Mouse (Mus musculus): ENCODE measurements around the gene Rxrg. TPM values are rescaled to one million over a fixed set of nuclear protein-coding genes. Genes with fewer than 3 reads are reported as not detected.

The Rxrg gene
- polyA plus RNA-seq (2015; fragmentation: Nextera tagmentation; extraction: Ambion mirVana) = 0.37 and 0.57 TPM in 2 replicates

- peak within 1 kb of the TSS; percentile 73 for H3K4me2 ChIP-seq
- ATAC-seq (ENCODE audit: borderline replicate concordance, extremely low read depth, low FRiP score, low TSS enrichment) = peak; percentile 88; the same call in 1 of the 2 replicates
- H3K4me1 ChIP-seq = peaks cover 6% of the 10 kb centered on the region; the same call in 1 of the 2 replicates
- no peaks in the 10 kb centered on the region for H3K36me3 ChIP-seq
- WGBS = under 1% methylated on average over 36 of the region's 40 CpGs
- H3K27me3 ChIP-seq = peaks cover 73% of the 10 kb centered on the region
- H3K9ac ChIP-seq = no peak within 1 kb of the TSS
- no peaks in the 10 kb centered on the region for H3K9me3 ChIP-seq
- peak within 1 kb of the TSS; percentile 33 for H3K4me3 ChIP-seq
- no peak within 1 kb of the TSS for H3K27ac ChIP-seq
Observed at GRCm38 (mm10) chr1:167598255-167599081, at the start of gene Rxrg. TSS of gene Rxrg (plus strand) at chr1:167598384.

DNA sequence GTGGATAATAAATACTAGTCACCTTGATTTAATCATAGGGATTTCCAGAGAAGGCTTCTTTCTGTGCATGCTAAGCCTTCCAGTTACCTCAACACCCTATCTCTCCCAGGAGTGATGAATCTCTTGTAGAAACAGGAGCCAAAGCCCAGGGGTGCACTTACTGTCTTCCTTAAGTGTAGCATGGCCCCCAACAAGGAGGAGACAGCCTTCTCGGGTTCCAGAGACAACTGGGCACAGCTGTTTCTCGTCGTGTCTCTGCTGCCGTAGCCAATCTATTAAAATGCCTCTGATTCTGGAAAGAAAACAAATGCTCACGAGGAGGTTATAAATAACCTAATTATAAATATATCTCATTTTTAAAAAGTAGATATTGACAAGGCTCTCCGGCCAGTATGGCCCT lies 48.9 kb upstream of the Rxrg start:
- H3K9ac ChIP-seq = no peak overlapping the region
- H3K4me1 ChIP-seq = peaks cover 20% of the 10 kb centered on the region; the same call in 1 of the 2 replicates
- no peaks in the 10 kb centered on the region for H3K27me3 ChIP-seq
- WGBS = 22% methylated on average over 6 of the region's 6 CpGs
- no peak; the same call in 1 of the 2 replicates for ATAC-seq (ENCODE audit: borderline replicate concordance, extremely low read depth, low FRiP score, low TSS enrichment)
- no peak overlapping the region for H3K4me2 ChIP-seq
- no peaks in the 10 kb centered on the region for H3K9me3 ChIP-seq
- H3K36me3 ChIP-seq = no peaks in the 10 kb centered on the region
- H3K27ac ChIP-seq = no peak overlapping the region
- no peak overlapping the region for H3K4me3 ChIP-seq

DNA sequence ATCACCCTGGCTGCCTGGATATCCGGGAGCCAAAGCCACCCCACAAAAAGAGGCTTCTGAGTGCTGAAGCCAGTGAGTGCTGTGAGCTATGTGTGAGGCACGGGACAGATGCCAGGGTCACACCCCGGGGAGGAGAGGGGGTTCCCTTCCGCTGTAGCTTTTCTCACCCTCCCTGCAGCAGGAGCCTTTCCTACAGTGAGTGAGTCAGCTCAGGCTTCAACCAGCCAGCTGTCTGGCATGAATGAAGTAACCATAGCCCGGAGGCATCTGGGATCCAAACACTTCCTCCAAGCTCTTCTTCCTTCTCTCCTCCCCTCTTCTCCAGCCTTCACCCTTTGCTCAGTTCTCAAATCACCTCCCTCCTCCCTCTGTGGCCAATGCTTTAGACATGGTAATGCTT lies 46.6 kb upstream of the Rxrg start:
- no peak for ATAC-seq (ENCODE audit: borderline replicate concordance, extremely low read depth, low FRiP score, low TSS enrichment)
- Histone ChIP-seq H3K27me3 (no peaks in the 10 kb centered on the region), H3K9ac (no peak overlapping the region), H3K27ac (no peak overlapping the region), H3K9me3 (no peaks in the 10 kb centered on the region), H3K4me2 (no peak overlapping the region; the same call in 1 of the 2 replicates), H3K36me3 (no peaks in the 10 kb centered on the region), H3K4me1 (peaks cover 20% of the 10 kb centered on the region; the same call in 1 of the 2 replicates), H3K4me3 (no peak overlapping the region)
- 20% methylated on average over 5 of the region's 5 CpGs for WGBS

- 48% methylated on average over 6 of the region's 6 CpGs for WGBS
- Histone ChIP-seq H3K27ac (no peak overlapping the region), H3K4me2 (no peak overlapping the region), H3K36me3 (no peaks in the 10 kb centered on the region), H3K27me3 (no peaks in the 10 kb centered on the region), H3K4me1 (peaks cover 20% of the 10 kb centered on the region; the same call in 1 of the 2 replicates), H3K4me3 (no peak overlapping the region), H3K9ac (no peak overlapping the region), H3K9me3 (no peaks in the 10 kb centered on the region)
- ATAC-seq (ENCODE audit: borderline replicate concordance, extremely low read depth, low FRiP score, low TSS enrichment) = no peak
Observed at GRCm38 (mm10) chr1:167553959-167554526, 44.1 kb upstream of the Rxrg start.

GRCm38 (mm10) chr1:167566571-167566970 lies 31.6 kb upstream of the Rxrg start:
- no peak for ATAC-seq (ENCODE audit: borderline replicate concordance, extremely low read depth, low FRiP score, low TSS enrichment)
- Histone ChIP-seq H3K4me2 (no peak overlapping the region), H3K9me3 (no peaks in the 10 kb centered on the region), H3K4me1 (no peaks in the 10 kb centered on the region), H3K4me3 (no peak overlapping the region), H3K27me3 (no peaks in the 10 kb centered on the region), H3K36me3 (no peaks in the 10 kb centered on the region), H3K9ac (no peak overlapping the region), H3K27ac (no peak overlapping the region)
- 67% methylated on average over 2 of the region's 2 CpGs for WGBS

GRCm38 (mm10) chr1:167579131-167579530 lies 19.1 kb upstream of the Rxrg start:
- Histone ChIP-seq H3K4me1 (no peaks in the 10 kb centered on the region), H3K9ac (no peak overlapping the region), H3K9me3 (no peaks in the 10 kb centered on the region), H3K27ac (no peak overlapping the region), H3K36me3 (no peaks in the 10 kb centered on the region), H3K27me3 (no peaks in the 10 kb centered on the region), H3K4me2 (no peak overlapping the region), H3K4me3 (no peak overlapping the region)
- WGBS = 70% methylated on average over 3 of the region's 3 CpGs
- no peak for ATAC-seq (ENCODE audit: borderline replicate concordance, extremely low read depth, low FRiP score, low TSS enrichment)

DNA sequence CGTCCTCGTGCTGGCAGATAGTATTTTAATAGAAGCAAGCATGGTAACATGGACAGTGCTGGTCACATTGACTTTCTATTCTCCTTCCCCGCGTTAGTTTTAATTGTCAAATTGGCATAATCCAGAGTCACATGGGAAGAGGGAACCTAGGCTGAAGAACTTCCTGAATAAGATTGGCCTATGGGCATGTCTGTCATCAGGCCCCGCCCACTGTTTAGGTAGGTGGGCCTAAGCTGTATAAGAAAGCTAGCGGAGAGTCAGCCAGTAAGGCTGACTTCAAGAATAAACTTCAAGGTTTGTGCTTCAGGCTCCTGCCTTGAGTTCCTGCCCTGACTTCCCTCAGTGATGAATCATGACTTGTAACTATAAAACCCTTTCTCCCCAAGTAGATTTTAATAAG lies 15.0 kb upstream of the Rxrg start:
- Histone ChIP-seq H3K36me3 (no peaks in the 10 kb centered on the region), H3K27me3 (peaks cover 19% of the 10 kb centered on the region), H3K4me2 (no peak overlapping the region), H3K9me3 (no peaks in the 10 kb centered on the region), H3K9ac (no peak overlapping the region), H3K4me3 (no peak overlapping the region), H3K4me1 (no peaks in the 10 kb centered on the region), H3K27ac (no peak overlapping the region)
- WGBS = 57% methylated on average over 6 of the region's 6 CpGs
- ATAC-seq (ENCODE audit: borderline replicate concordance, extremely low read depth, low FRiP score, low TSS enrichment) = no peak

GRCm38 (mm10) chr1:167583888-167584287 lies 14.3 kb upstream of the Rxrg start:
- no peaks in the 10 kb centered on the region for H3K9me3 ChIP-seq
- H3K4me2 ChIP-seq = no peak overlapping the region
- H3K27me3 ChIP-seq = peaks cover 19% of the 10 kb centered on the region
- H3K9ac ChIP-seq = no peak overlapping the region
- no peaks in the 10 kb centered on the region for H3K36me3 ChIP-seq
- no peaks in the 10 kb centered on the region for H3K4me1 ChIP-seq
- ATAC-seq (ENCODE audit: borderline replicate concordance, extremely low read depth, low FRiP score, low TSS enrichment) = peak; percentile 35; the same call in 1 of the 2 replicates
- no peak overlapping the region for H3K4me3 ChIP-seq
- H3K27ac ChIP-seq = no peak overlapping the region
- whole genome bisulfite sequencing = 30% methylated on average over 12 of the region's 12 CpGs

GRCm38 (mm10) chr1:167588747-167589558 lies 9.2 kb upstream of the Rxrg start:
- peaks cover 29% of the 10 kb centered on the region for H3K27me3 ChIP-seq
- H3K4me3 ChIP-seq = no peak overlapping the region
- WGBS = 76% methylated on average over 16 of the region's 16 CpGs
- H3K9ac ChIP-seq = no peak overlapping the region
- H3K4me2 ChIP-seq = no peak overlapping the region
- no peaks in the 10 kb centered on the region for H3K4me1 ChIP-seq
- no peaks in the 10 kb centered on the region for H3K36me3 ChIP-seq
- no peaks in the 10 kb centered on the region for H3K9me3 ChIP-seq
- no peak for ATAC-seq (ENCODE audit: borderline replicate concordance, extremely low read depth, low FRiP score, low TSS enrichment)
- H3K27ac ChIP-seq = no peak overlapping the region

DNA sequence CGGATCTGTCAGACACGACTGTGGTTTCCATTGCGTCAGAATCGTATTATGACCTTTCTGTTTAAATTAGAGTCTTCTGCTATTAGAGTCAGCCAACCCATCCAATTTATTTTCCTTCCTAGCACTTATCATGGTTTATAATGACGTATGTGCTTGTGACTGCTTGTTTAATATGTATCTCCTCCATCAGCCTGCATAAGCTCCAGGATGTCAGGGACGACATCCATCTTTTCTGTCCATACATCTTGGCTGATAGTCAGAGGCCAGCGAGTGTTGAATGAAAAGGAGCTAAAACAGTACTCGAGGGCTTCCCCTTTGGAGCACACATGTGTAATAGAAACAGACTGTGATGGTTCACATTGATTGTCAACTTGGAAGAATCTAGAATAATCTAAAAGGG lies 6.0 kb upstream of the Rxrg start:
- Histone ChIP-seq H3K36me3 (no peaks in the 10 kb centered on the region), H3K9ac (no peak overlapping the region), H3K9me3 (no peaks in the 10 kb centered on the region), H3K27me3 (peaks cover 40% of the 10 kb centered on the region), H3K4me2 (no peak overlapping the region), H3K4me3 (no peak overlapping the region), H3K27ac (no peak overlapping the region), H3K4me1 (no peaks in the 10 kb centered on the region)
- WGBS = 27% methylated on average over 8 of the region's 8 CpGs
- ATAC-seq (ENCODE audit: borderline replicate concordance, extremely low read depth, low FRiP score, low TSS enrichment) = no peak

GRCm38 (mm10) chr1:167599211-167599735 lies 1.1 kb downstream of the Rxrg start:
- no peaks in the 10 kb centered on the region for H3K9me3 ChIP-seq
- ATAC-seq (ENCODE audit: borderline replicate concordance, extremely low read depth, low FRiP score, low TSS enrichment) = no peak
- no peak overlapping the region for H3K9ac ChIP-seq
- H3K36me3 ChIP-seq = no peaks in the 10 kb centered on the region
- 22% methylated on average over 7 of the region's 7 CpGs for WGBS
- peaks cover 6% of the 10 kb centered on the region; the same call in 1 of the 2 replicates for H3K4me1 ChIP-seq
- H3K27me3 ChIP-seq = peaks cover 73% of the 10 kb centered on the region
- H3K27ac ChIP-seq = no peak overlapping the region
- peak overlapping the region; percentile 73; the same call in 1 of the 2 replicates for H3K4me2 ChIP-seq
- H3K4me3 ChIP-seq = no peak overlapping the region

All from lung, embryonic 15.5 days (tissue).